Mouse (Mus musculus): Measurements from ENCODE around the gene Sec24d.

The Sec24d gene

DNA sequence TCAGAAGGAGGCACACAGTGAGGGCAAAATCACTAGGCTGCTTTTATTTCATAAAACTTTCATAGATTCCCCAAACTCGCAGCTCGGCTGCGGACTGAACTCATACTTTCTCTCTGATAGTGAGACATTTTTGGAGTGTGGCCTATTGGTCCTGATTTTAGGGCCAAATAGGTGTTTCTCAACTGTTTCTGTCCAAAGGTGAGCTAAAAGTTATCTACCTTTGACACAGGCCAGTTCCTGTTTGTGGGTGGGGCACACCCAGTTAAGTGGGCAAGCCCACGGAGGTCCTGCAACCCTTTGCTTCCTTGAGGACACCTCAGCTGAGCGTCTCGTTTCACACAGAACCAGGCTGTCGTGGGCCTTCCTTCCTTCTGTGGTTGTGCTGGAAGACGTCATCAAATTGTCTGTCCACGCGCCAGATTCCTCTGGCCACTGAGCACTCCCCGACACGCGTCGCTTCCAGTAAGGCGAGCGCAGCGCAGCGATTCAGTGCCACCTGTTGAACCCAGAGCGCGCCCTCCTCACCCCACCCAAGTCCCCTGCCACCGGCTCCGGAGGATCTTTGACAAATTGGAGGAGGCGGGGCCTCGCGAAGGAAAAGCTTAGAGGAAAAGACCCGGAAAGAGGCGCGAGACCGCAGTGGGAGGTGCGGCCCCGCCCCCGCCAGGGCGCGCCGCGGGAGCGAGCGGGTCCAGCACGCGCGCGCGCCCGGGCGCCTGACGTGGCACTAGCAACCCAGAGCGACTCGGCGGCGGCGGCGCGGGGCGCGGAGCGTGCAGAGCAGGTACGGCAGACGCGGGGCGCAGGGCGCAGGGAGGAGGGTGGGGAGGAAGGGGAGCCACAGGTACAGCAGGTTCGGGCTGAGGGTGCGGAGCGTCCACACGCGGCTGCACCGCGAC, at the start of gene Sec24d:
Sec24d (plus strand) TSS at position 703 of the 899 bp plus-strand sequence.
- peak; percentile 91 for DNase-seq

- DNase-seq: no peak
These were observed 48.6 kb upstream of the Sec24d start for GRCm38 (mm10) chr3:123218646-123219045.

GRCm38 (mm10) chr3:123227276-123227675, 40.0 kb upstream of the Sec24d start:
- no peak for DNase-seq

- DNase-seq: no peak
These were observed 35.6 kb upstream of the Sec24d start for GRCm38 (mm10) chr3:123231639-123232038.

DNA sequence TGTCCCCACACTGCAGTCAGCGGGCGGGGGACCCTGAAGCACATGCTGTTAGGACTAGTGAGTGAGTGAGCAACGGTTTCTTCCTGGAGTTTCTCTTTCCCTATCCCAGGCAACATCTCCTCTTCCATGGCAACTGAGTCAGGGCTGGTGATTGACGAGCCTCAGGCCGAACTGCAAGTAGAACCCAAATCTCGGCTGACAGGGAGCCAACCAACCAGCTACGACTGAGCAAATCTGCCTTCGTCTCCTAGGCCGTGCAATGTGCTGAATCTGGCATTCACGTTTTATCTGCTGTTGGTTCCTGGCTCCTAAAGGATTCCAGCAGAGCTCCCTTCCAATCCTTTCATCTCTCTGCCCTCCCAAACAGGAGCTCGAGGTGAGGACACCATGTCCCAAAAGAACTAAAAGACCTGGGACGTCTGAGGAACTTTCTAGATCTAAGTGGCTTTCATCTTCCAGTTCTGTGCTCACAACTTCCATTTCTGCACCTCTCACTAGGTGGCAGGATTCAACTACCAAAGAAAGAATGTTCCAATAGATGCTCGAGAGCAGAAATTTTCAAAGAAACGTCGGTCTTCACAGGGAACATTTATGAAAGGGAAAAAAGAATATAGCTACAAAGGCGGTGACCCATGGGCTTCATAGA, 32.9 kb upstream of the Sec24d start:
- peak; percentile 30 for DNase-seq

DNA sequence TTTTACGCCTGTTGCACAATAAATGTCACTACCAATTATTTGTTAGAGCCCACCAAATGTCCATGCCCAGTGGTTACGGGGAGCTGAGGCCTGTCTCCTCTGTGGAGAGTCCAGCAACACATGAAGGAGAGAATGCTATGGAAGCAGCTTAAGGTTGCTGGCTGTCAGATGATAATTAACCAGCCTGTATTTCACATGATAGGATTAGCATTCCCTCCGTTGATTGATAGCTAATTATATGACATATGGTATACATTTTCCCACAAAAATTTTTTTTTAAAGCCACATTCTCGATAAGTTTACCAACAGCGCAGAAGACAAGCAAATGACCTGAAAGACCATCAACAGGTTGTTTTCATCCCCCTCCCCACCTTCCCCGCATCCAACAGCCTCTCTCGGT, 31.8 kb upstream of the Sec24d start:
- DNase-seq: no peak

- DNase-seq: peak; percentile 67
These were observed 31.3 kb upstream of the Sec24d start, which contains the start of gene Synpo2 for GRCm38 (mm10) chr3:123235921-123236320. TSS of gene Synpo2 (minus strand) at chr3:123236149.

DNA sequence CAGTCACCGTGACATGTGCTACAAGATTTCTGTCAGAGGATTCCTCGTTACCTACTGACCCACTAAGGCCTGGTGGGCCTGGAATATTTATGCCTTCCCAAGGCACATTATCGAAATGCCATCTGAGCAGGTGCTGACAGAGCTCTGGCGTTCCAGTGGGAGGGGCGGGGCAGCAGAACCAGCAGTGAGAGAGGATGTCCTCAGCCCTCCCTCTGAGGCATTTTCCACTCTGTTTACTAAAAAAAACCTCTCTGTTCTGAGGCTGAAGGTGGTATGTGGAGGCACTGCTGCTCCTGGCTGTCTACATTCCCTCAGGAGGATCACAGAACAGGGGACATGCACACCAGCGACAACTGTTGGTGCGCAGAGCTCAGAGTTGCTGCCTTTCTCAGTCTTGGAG, 30.2 kb upstream of the Sec24d start:
- DNase-seq: no peak

DNA sequence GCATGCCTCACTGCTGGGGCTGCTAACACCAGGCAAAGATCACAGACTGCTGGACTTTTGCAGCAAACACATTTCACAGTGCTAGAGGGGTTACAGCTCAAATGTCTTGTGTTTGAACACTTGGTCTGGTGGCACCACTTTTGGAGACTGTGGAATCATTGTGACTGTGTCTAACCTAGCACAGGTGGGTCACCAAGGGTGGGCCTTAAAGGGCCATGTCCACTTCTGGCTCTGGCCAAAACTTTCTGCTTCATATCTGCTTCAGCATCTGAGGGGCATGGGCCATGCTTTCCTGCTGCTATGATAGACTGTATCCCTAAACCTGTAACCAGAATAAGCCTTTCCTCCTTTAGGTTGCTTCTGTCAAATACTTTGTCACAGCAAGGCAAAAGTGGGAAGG, 29.8 kb upstream of the Sec24d start:
- DNase-seq: no peak

- DNase-seq: no peak
These were observed 22.9 kb upstream of the Sec24d start for GRCm38 (mm10) chr3:123244376-123244775.

DNA sequence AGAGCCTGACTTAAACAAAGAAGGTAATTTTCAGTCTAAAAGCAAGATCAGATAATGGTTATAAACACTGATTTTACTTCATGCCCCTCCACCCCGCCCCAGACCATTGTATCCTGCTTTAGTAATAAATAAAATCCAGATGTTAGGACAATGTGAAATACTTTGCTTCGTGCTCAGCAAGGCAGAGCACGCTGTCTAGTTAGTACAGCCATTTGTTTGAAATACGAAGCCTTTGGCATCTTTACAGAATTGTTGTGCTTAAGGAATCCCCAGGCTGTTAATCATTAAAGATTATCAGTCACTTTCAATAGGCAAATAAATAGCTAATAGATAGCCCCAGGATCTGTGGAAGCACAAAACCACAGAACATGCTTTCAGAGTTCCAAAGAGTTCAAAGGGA, 21.6 kb upstream of the Sec24d start:
- no peak for DNase-seq

GRCm38 (mm10) chr3:123256181-123257101, 10.8 kb upstream of the Sec24d start:
- no peak for DNase-seq

DNA sequence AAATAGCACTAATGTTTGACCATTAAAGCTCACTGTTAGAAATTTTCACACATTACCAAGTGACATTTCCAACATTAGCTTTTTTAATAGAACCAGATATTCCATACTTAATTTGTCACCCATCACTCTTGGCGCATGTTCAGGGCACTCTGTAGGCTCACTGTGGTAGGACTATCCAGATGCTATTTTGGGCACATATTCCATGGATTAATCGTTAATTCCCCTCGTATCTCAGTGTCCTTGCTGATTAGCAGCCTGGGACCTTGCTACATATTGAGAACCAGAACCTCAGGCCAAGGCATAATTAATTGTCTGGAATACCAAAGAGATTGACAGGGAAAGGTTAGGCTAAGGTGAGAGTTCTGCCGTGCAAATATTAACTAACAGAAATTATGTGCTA, 8.5 kb upstream of the Sec24d start:
- no peak for DNase-seq

DNA sequence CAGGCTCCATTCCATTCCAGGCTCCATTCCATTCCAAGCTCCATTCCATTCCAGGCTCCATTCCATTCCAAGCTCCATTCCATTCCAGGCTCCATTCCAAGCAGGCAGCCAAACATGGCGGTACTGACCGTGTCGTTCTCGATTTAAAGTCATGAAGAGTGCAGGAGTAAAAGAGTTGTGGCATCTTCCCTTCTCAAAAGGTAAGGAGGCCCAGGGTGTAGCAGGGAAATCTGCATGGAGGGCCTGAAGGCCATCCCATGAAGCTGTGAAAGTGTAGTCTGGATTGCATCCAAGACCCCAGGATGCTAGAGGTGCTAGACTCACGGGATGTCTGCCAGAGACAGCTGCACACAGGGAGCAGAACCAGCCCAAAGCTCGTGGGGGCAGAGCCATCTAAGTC, 2.5 kb upstream of the Sec24d start:
- DNase-seq: peak; percentile 12

DNA sequence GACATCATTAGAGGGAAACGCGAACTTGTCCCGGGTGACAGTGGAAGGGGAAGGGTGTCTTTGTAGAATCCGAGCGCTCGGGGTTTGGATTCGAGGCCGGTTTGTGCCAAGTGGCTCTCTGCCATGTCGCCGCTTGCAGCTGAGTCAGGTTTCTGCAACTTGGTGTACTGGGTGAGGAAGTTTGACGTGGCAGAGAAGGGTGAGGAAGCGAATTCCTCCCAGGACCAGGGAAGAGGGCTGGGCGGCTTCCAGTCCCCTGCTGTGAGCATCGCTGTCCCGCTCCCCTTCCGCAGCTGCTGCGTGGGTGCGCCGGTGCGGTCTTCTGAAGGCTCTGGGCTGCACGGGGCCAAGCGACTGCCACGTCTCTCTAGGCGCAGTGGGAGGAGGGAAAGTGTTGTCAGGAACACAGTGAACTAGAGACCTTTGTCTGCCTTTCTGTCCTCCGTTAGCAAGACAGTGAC, 516 bp downstream of the Sec24d start:
- peak; percentile 80 for DNase-seq

GRCm38 (mm10) chr3:123282866-123283615, 15.8 kb downstream of the Sec24d start:
- no peak for DNase-seq

- DNase-seq: no peak
These were observed 17.0 kb downstream of the Sec24d start for GRCm38 (mm10) chr3:123284284-123284683.

DNA sequence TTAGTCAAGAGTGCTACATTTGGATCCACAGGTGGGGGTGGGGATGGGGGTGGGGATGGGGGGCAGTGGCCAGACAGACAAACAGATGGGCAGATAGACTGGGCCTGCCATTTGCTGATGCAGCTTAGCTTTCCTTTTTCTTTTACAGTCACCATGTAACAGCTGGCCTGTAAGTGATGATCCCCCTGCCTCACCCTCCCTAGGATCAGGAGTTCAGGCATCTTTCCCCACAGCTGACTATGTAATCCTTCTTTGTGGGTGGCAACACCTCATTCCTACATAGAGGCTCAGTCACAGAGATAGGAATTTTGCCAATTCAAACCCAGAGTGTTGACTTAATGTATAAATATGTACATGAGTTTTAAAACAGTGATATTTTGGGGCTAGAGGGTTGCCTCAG, 18.4 kb downstream of the Sec24d start:
- no peak for DNase-seq

GRCm38 (mm10) chr3:123288856-123289570, 21.8 kb downstream of the Sec24d start:
- peak; percentile 8 for DNase-seq

GRCm38 (mm10) chr3:123291670-123292069, 24.4 kb downstream of the Sec24d start:
- DNase-seq: no peak

DNA sequence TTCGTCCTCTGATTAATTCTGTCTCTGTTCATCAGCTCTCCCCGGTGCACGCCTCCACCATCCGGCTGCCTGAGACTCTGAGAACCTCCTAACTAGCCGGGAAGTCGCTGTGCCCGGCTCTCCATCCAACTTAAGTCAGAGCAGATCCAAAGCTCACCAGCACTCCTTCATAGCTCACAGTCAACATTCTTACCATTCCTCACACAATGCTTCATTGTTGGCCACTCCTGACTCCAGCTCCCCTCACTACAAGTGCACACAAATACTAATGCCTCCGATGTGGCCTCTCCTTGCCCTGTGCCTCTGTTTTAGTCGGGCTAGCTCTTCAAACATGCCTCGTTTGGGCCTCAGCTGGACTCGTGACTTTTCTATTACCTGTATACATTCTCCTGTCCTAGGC, 29.4 kb downstream of the Sec24d start:
- no peak for DNase-seq

- DNase-seq: no peak
These were observed 31.0 kb downstream of the Sec24d start for GRCm38 (mm10) chr3:123298283-123298682.
